Mouse (Mus musculus): ENCODE measurements around the gene Tmem141. TPM values are rescaled to one million over a fixed set of nuclear protein-coding genes. Genes with fewer than 3 reads are reported as not detected.

Tmem141 gene
- polyA plus RNA-seq, 2 experiments, result 9.4 to 9.8 TPM

- Histone ChIP-seq H3K4me2 (ENCODE audit: low read depth) (no peak within 1 kb of the TSS), H3K9me3 (ENCODE audit: control insufficient read depth, low read length) (no peaks in the 10 kb centered on the region), H3K36me3 (replicated peaks; ENCODE audit: control insufficient read depth, insufficient read depth, low read depth) (no peaks in the 10 kb centered on the region), H3K27ac (no peak within 1 kb of the TSS), H3K4me3 (ENCODE audit: insufficient read depth in 1 of 2, low read depth in 2 of 2, low read length in 2 of 2) (no peak within 1 kb of the TSS), H3K9ac (replicated peaks) (no peak within 1 kb of the TSS), H3K4me1 (replicated peaks; ENCODE audit: control insufficient read depth in 2 of 2, insufficient read depth in 2 of 2, low read length in 1 of 2) (no peaks in the 10 kb centered on the region), H3K27me3 (ENCODE audit: control insufficient read depth, insufficient read depth, low read length) (no peaks in the 10 kb centered on the region)
- TF ChIP-seq EP300 (IDR thresholded peaks at IDR 0.05; ENCODE audit: low read depth), result no peak
- no peak for TF ChIP-seq CTCF (IDR thresholded peaks at IDR 0.05; ENCODE audit: low read depth)
- WGBS (ENCODE audit: insufficient replicate concordance), result 49% methylated on average over 6 of the region's 6 CpGs
- no peak for DNase-seq (ENCODE audit: low read depth in 3 of 3, low spot score in 3 of 3)
- ATAC-seq (ENCODE audit: insufficient read depth), result no peak
Observed at GRCm38 (mm10) chr2:25627811-25628210, 6.0 kb upstream of the Tmem141 start, which contains the start of gene Fcna. Gene Fcna, minus strand, starts transcription at chr2:25628030.

- WGBS (ENCODE audit: insufficient replicate concordance), result 32% methylated on average over 5 of the region's 5 CpGs
Observed at GRCm38 (mm10) chr2:25625986-25626385, 4.2 kb upstream of the Tmem141 start.

DNA sequence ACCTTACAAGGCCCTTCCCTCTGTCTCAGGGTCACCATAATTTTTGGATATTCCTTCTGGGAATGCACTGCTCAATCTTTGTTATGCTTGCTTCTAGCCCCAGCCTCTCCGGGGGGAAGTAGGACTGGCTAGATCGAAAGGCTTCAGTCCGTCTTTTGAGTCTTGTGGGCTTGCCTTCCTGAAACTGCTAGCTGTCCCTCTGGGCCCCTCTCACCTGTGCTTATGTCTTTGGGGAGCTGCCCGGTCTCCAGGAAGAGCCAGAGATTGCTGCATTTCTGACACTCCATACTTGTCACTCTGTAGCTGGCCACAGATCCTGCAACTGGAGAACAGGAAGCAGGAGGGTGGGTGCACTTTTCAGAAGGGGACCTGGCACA lies 965 bp downstream of the Tmem141 start:
- Histone ChIP-seq H3K4me3 (ENCODE audit: insufficient read depth in 1 of 2, low read depth in 2 of 2, low read length in 2 of 2) (no peak overlapping the region), H3K9ac (replicated peaks) (no peak overlapping the region), H3K36me3 (replicated peaks; ENCODE audit: control insufficient read depth, insufficient read depth, low read depth) (no peaks in the 10 kb centered on the region), H3K4me2 (ENCODE audit: low read depth) (no peak overlapping the region), H3K9me3 (ENCODE audit: control insufficient read depth, low read length) (no peaks in the 10 kb centered on the region), H3K27ac (no peak overlapping the region), H3K27me3 (ENCODE audit: control insufficient read depth, insufficient read depth, low read length) (peaks cover 21% of the 10 kb centered on the region), H3K4me1 (replicated peaks; ENCODE audit: control insufficient read depth in 2 of 2, insufficient read depth in 2 of 2, low read length in 1 of 2) (peaks cover 0 to 6% of the 10 kb centered on the region in 2 experiments; a peak in 2 of 4 replicates)
- TF ChIP-seq EP300 (IDR thresholded peaks at IDR 0.05; ENCODE audit: low read depth), result no peak
- no peak for TF ChIP-seq CTCF (IDR thresholded peaks at IDR 0.05; ENCODE audit: low read depth)
- DNase-seq (ENCODE audit: low read depth in 3 of 3, low spot score in 3 of 3) (no peak), ATAC-seq (ENCODE audit: insufficient read depth) (no peak)
- 51% methylated on average over 4 of the region's 4 CpGs for WGBS (ENCODE audit: insufficient replicate concordance)

More at GRCm38 (mm10) chr2:25625986-25626385, 4.2 kb upstream of the Tmem141 start:
- DNase-seq (ENCODE audit: low read depth in 3 of 3, low spot score in 3 of 3), result no peak
- Histone ChIP-seq H3K27ac (no peak overlapping the region), H3K9me3 (ENCODE audit: control insufficient read depth, low read length) (no peaks in the 10 kb centered on the region), H3K4me2 (ENCODE audit: low read depth) (no peak overlapping the region), H3K27me3 (ENCODE audit: control insufficient read depth, insufficient read depth, low read length) (no peaks in the 10 kb centered on the region), H3K9ac (replicated peaks) (no peak overlapping the region), H3K4me1 (replicated peaks; ENCODE audit: control insufficient read depth in 2 of 2, insufficient read depth in 2 of 2, low read length in 1 of 2) (peaks cover 0 to 5% of the 10 kb centered on the region in 2 experiments; a peak in 2 of 4 replicates), H3K36me3 (replicated peaks; ENCODE audit: control insufficient read depth, insufficient read depth, low read depth) (no peaks in the 10 kb centered on the region), H3K4me3 (ENCODE audit: insufficient read depth in 1 of 2, low read depth in 2 of 2, low read length in 2 of 2) (no peak overlapping the region)
- no peak for ATAC-seq (ENCODE audit: insufficient read depth)
- TF ChIP-seq EP300 (IDR thresholded peaks at IDR 0.05; ENCODE audit: low read depth), result no peak
- no peak for TF ChIP-seq CTCF (IDR thresholded peaks at IDR 0.05; ENCODE audit: low read depth)

- ATAC-seq (ENCODE audit: insufficient read depth), result no peak
- no peaks in the 10 kb centered on the region for H3K9me3 ChIP-seq (ENCODE audit: control insufficient read depth, low read length)
- no peak overlapping the region for H3K9ac ChIP-seq (replicated peaks)
- no peak overlapping the region for H3K27ac ChIP-seq
- peaks cover 0 to 6% of the 10 kb centered on the region in 2 experiments; a peak in 2 of 4 replicates for H3K4me1 ChIP-seq (replicated peaks; ENCODE audit: control insufficient read depth in 2 of 2, insufficient read depth in 2 of 2, low read length in 1 of 2)
- TF ChIP-seq EP300 (IDR thresholded peaks at IDR 0.05; ENCODE audit: low read depth), result no peak
- no peak overlapping the region for H3K4me3 ChIP-seq (ENCODE audit: insufficient read depth in 1 of 2, low read depth in 2 of 2, low read length in 2 of 2)
- H3K4me2 ChIP-seq (ENCODE audit: low read depth), result no peak overlapping the region
- no peaks in the 10 kb centered on the region for H3K36me3 ChIP-seq (replicated peaks; ENCODE audit: control insufficient read depth, insufficient read depth, low read depth)
- DNase-seq (ENCODE audit: low read depth in 3 of 3, low spot score in 3 of 3), result no peak
- H3K27me3 ChIP-seq (ENCODE audit: control insufficient read depth, insufficient read depth, low read length), result peaks cover 23% of the 10 kb centered on the region
- WGBS (ENCODE audit: insufficient replicate concordance), result 17% methylated on average over 6 of the region's 6 CpGs
Observed at GRCm38 (mm10) chr2:25620386-25620785, 1.4 kb downstream of the Tmem141 start.

GRCm38 (mm10) chr2:25617578-25617977 lies 4.2 kb downstream of the Tmem141 start, which contains the start of gene Ccdc183:
Gene Ccdc183, minus strand, starts transcription at chr2:25617678.
- Histone ChIP-seq H3K27me3 (ENCODE audit: control insufficient read depth, insufficient read depth, low read length) (peaks cover 23% of the 10 kb centered on the region), H3K9ac (replicated peaks) (no peak within 1 kb of the TSS), H3K4me2 (ENCODE audit: low read depth) (no peak within 1 kb of the TSS), H3K36me3 (replicated peaks; ENCODE audit: control insufficient read depth, insufficient read depth, low read depth) (no peaks in the 10 kb centered on the region), H3K9me3 (ENCODE audit: control insufficient read depth, low read length) (no peaks in the 10 kb centered on the region), H3K4me1 (replicated peaks; ENCODE audit: control insufficient read depth in 2 of 2, insufficient read depth in 2 of 2, low read length in 1 of 2) (peaks cover 0 to 6% of the 10 kb centered on the region in 2 experiments; a peak in 2 of 4 replicates), H3K4me3 (ENCODE audit: insufficient read depth in 1 of 2, low read depth in 2 of 2, low read length in 2 of 2) (no peak within 1 kb of the TSS), H3K27ac (no peak within 1 kb of the TSS)
- WGBS (ENCODE audit: insufficient replicate concordance), result 53% methylated on average over 3 of the region's 3 CpGs
- DNase-seq (ENCODE audit: low read depth in 3 of 3, low spot score in 3 of 3) (no peak), ATAC-seq (ENCODE audit: insufficient read depth) (no peak)
- TF ChIP-seq CTCF (IDR thresholded peaks at IDR 0.05; ENCODE audit: low read depth), result no peak
- no peak for TF ChIP-seq EP300 (IDR thresholded peaks at IDR 0.05; ENCODE audit: low read depth)

Measured in liver, embryonic 14.5 days (tissue).